Mouse (Mus musculus): ENCODE data around the gene Rps18. TPM values are rescaled to one million over a fixed set of nuclear protein-coding genes. Genes with fewer than 3 reads are reported as not detected.
"Not testable (repeated sequence)": the region's sequence is repeated elsewhere in the genome, so short reads cannot be mapped to it uniquely, and the experiment has no call there.

Rps18 gene
- polyA plus RNA-seq, 1 experiment from 2014 or later, result 1,812 TPM

GRCm38 (mm10) chr17:33981192-33981909 lies 25.6 kb upstream of the Rps18 start:
- H3K27me3 ChIP-seq (replicated peaks), result peaks cover 19% of the 10 kb centered on the region
- peak; percentile 80 for ATAC-seq
- H3K4me2 ChIP-seq (replicated peaks), result peak overlapping the region; percentile 80
- peak overlapping the region; percentile 64 for H3K9ac ChIP-seq
- not testable (repeated sequence) for H3K9me3 ChIP-seq; H3K4me1 ChIP-seq (replicated peaks); H3K36me3 ChIP-seq
- H3K4me3 ChIP-seq (replicated peaks), result peak overlapping the region; percentile 50
- WGBS, result under 1% methylated on average over 27 of the region's 27 CpGs
- peak overlapping the region; percentile 90 for H3K27ac ChIP-seq

GRCm38 (mm10) chr17:33980181-33981035 lies 24.6 kb upstream of the Rps18 start:
- Histone ChIP-seq H3K9me3 (no peaks in the 10 kb centered on the region), H3K9ac (no peak overlapping the region), H3K4me2 (replicated peaks) (peak overlapping the region; percentile 80), H3K36me3 (no peaks in the 10 kb centered on the region), H3K27me3 (replicated peaks) (peaks cover 22% of the 10 kb centered on the region), H3K4me3 (replicated peaks) (no peak overlapping the region), H3K27ac (peak overlapping the region; percentile 58; the same call in 1 of the 2 replicates), H3K4me1 (replicated peaks) (peaks cover 9% of the 10 kb centered on the region)
- ATAC-seq, result no peak
- WGBS, result 74% methylated on average over 19 of the region's 19 CpGs

- Histone ChIP-seq H3K4me1 (replicated peaks) (peaks cover 9% of the 10 kb centered on the region), H3K9me3 (no peaks in the 10 kb centered on the region), H3K27ac (peak overlapping the region; percentile 71; the same call in 1 of the 2 replicates), H3K27me3 (replicated peaks) (peaks cover 22% of the 10 kb centered on the region), H3K4me2 (replicated peaks) (no peak overlapping the region), H3K36me3 (no peaks in the 10 kb centered on the region), H3K9ac (no peak overlapping the region), H3K4me3 (replicated peaks) (no peak overlapping the region)
- 69% methylated on average over 6 of the region's 6 CpGs for WGBS
- ATAC-seq, result no peak
These were observed 23.8 kb upstream of the Rps18 start for GRCm38 (mm10) chr17:33979512-33980050.

- peak overlapping the region; percentile 71 for H3K27ac ChIP-seq
- H3K4me1 ChIP-seq (replicated peaks), result peaks cover 9% of the 10 kb centered on the region
- H3K36me3 ChIP-seq, result no peaks in the 10 kb centered on the region
- WGBS, result under 1% methylated on average over 17 of the region's 17 CpGs
- peak; percentile 94 for ATAC-seq
- H3K27me3 ChIP-seq (replicated peaks), result peaks cover 22% of the 10 kb centered on the region
- H3K4me3 ChIP-seq (replicated peaks), result peak overlapping the region; percentile 46
- no peaks in the 10 kb centered on the region for H3K9me3 ChIP-seq
- peak overlapping the region; percentile 83 for H3K4me2 ChIP-seq (replicated peaks)
- peak overlapping the region; percentile 24; the same call in 1 of the 2 replicates for H3K9ac ChIP-seq
These were observed 22.8 kb upstream of the Rps18 start for GRCm38 (mm10) chr17:33978631-33979031.

GRCm38 (mm10) chr17:33977861-33978557 lies 22.2 kb upstream of the Rps18 start:
- Histone ChIP-seq H3K27me3 (replicated peaks) (peaks cover 22% of the 10 kb centered on the region), H3K9ac (peak overlapping the region; percentile 24), H3K4me3 (replicated peaks) (peak overlapping the region; percentile 46), H3K27ac (0 out of 2 replicates have a peak overlapping the region, but pooled peaks have one; percentile 27), H3K4me1 (replicated peaks) (peaks cover 9% of the 10 kb centered on the region), H3K4me2 (replicated peaks) (peak overlapping the region; percentile 83), H3K36me3 (no peaks in the 10 kb centered on the region), H3K9me3 (no peaks in the 10 kb centered on the region)
- WGBS, result 2% methylated on average over 57 of the region's 57 CpGs
- ATAC-seq, result peak; percentile 3; the same call in 1 of the 2 replicates

- 64% methylated on average over 3 of the region's 3 CpGs for WGBS
- no peak for ATAC-seq
- Histone ChIP-seq H3K27ac (no peak overlapping the region), H3K9ac (no peak overlapping the region), H3K9me3 (no peaks in the 10 kb centered on the region), H3K4me2 (replicated peaks) (no peak overlapping the region), H3K4me1 (replicated peaks) (no peaks in the 10 kb centered on the region), H3K4me3 (replicated peaks) (no peak overlapping the region), H3K27me3 (replicated peaks) (peaks cover 15% of the 10 kb centered on the region), H3K36me3 (no peaks in the 10 kb centered on the region)
These were observed 17.8 kb upstream of the Rps18 start for GRCm38 (mm10) chr17:33973572-33973971.

- no peak overlapping the region for H3K4me3 ChIP-seq (replicated peaks)
- H3K27me3 ChIP-seq (replicated peaks), result peaks cover 6% of the 10 kb centered on the region
- no peak for ATAC-seq
- H3K4me2 ChIP-seq (replicated peaks), result no peak overlapping the region
- H3K36me3 ChIP-seq, result no peaks in the 10 kb centered on the region
- H3K9ac ChIP-seq, result no peak overlapping the region
- no peaks in the 10 kb centered on the region for H3K9me3 ChIP-seq
- no peak overlapping the region for H3K27ac ChIP-seq
- 3% methylated on average over 1 of the region's 1 CpGs for WGBS
- H3K4me1 ChIP-seq (replicated peaks), result no peaks in the 10 kb centered on the region
These were observed 16.9 kb upstream of the Rps18 start for GRCm38 (mm10) chr17:33972691-33973090.

DNA sequence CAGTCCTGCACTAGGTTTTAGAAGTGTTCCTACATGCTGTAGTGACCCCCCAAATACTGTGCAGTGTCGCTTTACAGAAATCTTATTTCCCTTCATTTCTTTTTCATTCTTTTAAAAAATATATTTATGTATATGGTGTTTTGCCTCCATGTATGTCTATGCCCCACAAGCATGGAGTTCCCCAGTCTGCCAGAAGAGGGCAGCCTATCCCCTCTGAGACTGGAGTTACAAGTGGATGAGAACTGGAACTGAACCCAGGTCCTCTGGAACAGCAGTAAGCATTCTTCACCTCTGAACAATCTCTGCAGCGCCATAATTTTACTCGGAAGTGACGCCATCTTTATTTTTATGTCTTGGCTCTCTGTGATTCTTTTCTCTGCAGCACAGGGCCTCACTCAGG lies 13.6 kb upstream of the Rps18 start:
- WGBS, result 80% methylated on average over 4 of the region's 4 CpGs
- Histone ChIP-seq H3K9me3 (no peaks in the 10 kb centered on the region), H3K27me3 (replicated peaks) (no peaks in the 10 kb centered on the region), H3K27ac (no peak overlapping the region), H3K4me2 (replicated peaks) (no peak overlapping the region), H3K36me3 (0 out of 2 replicates have a peak, but pooled peaks cover 7% of the 10 kb centered on the region), H3K4me3 (replicated peaks) (no peak overlapping the region), H3K9ac (no peak overlapping the region), H3K4me1 (replicated peaks) (no peaks in the 10 kb centered on the region)
- no peak for ATAC-seq

DNA sequence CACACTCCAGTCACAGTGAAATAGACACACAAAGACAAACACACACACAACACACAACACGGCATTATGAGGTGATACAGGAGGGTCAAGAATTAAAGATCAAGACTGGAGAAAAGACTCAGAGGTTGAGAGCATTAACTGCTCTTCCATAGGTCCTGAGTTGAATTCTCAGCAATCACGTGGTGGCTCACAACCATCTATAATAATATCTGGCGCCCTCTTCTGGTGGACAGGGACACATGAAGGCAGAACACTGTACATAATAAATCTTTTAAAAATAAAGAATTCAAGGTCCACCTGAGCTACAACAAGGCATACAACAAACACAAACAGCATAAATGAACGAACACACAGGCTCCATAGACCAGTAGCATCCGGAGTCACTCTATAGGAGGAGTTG lies 13.1 kb upstream of the Rps18 start:
- ATAC-seq, result peak; percentile 78
- 0 out of 2 replicates have a peak, but pooled peaks cover 7% of the 10 kb centered on the region for H3K36me3 ChIP-seq
- no peak overlapping the region for H3K27ac ChIP-seq

GRCm38 (mm10) chr17:33968489-33968888 lies 12.7 kb upstream of the Rps18 start:
- no peaks in the 10 kb centered on the region for H3K9me3 ChIP-seq
- peak; percentile 85 for ATAC-seq
- WGBS, result 3% methylated on average over 9 of the region's 9 CpGs
- H3K4me3 ChIP-seq (replicated peaks), result no peak overlapping the region
- H3K27ac ChIP-seq, result no peak overlapping the region
- H3K9ac ChIP-seq, result no peak overlapping the region
- H3K4me1 ChIP-seq (replicated peaks), result no peaks in the 10 kb centered on the region
- 0 out of 2 replicates have a peak, but pooled peaks cover 7% of the 10 kb centered on the region for H3K36me3 ChIP-seq
- no peak overlapping the region for H3K4me2 ChIP-seq (replicated peaks)
- no peaks in the 10 kb centered on the region for H3K27me3 ChIP-seq (replicated peaks)

More for the DNA sequence above, 13.1 kb upstream of the Rps18 start:
- Histone ChIP-seq H3K4me1 (replicated peaks) (no peaks in the 10 kb centered on the region), H3K4me3 (replicated peaks) (no peak overlapping the region), H3K9ac (no peak overlapping the region), H3K4me2 (replicated peaks) (no peak overlapping the region), H3K27me3 (replicated peaks) (no peaks in the 10 kb centered on the region), H3K9me3 (no peaks in the 10 kb centered on the region)
- 37% methylated on average over 5 of the region's 5 CpGs for WGBS

DNA sequence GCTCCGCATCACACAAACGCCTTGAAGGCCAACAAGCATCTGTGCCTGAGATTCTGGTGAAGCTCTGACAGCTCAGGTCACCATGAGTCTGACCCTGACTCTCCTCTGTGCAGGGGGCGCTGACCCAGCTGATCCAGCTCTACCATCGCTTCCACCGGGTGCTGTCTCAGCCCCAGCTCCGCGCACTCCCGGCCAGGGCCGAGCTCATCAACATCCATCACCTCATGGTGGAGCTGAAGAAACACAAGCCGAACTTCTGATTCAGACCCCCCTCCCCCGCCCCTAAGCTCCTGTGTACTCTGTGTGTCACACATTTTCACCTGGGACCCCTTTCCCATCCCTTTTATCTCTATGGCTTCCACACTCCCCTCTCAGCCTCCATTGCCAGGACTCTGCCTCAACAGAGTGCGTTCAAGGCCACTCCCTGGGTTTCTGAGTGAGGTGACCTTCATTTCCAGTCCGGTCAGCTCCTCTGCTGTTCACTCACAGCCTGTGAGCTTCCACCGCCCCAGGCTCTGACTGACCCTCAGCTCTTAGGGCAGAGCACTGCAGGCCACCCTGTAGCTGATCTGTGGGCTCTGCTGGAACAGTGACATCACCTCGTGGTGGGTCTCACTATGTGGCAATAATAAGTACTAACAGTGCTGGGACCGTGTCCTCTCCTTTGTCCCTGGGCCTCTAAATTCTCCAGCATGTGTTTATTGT lies 10.2 kb upstream of the Rps18 start:
- H3K4me3 ChIP-seq (replicated peaks), result no peak overlapping the region
- H3K9me3 ChIP-seq, result no peaks in the 10 kb centered on the region
- 84% methylated on average over 16 of the region's 16 CpGs for WGBS
- H3K4me2 ChIP-seq (replicated peaks), result no peak overlapping the region
- no peak for ATAC-seq
- H3K4me1 ChIP-seq (replicated peaks), result no peaks in the 10 kb centered on the region
- no peak overlapping the region for H3K9ac ChIP-seq
- no peaks in the 10 kb centered on the region for H3K27me3 ChIP-seq (replicated peaks)
- no peak overlapping the region for H3K27ac ChIP-seq
- peaks cover 18% of the 10 kb centered on the region for H3K36me3 ChIP-seq

Measured in intestine, embryonic 15.5 days (tissue).